Mouse (Mus musculus) cerebellum, adult 2 months (tissue): ENCODE results near the gene Sap30l.

Experiments used
- CTCF ChIP-seq: fragments of 200-500 bp; IDR thresholded peaks from 2 replicates; pipeline ENCODE4 v1.5.1; 2011; ENCODE audit warnings: low read depth, mild to moderate bottlenecking, control low read depth, low read length, moderate library complexity, borderline replicate concordance; ENCODE audit not compliant: insufficient read depth
- POLR2A ChIP-seq: fragments of 200-500 bp; IDR thresholded peaks from 2 replicates; pipeline ENCODE4 v1.6.1; 2011; ENCODE audit warnings: low read length, control low read depth, borderline replicate concordance; ENCODE audit not compliant: insufficient read depth

DNA sequence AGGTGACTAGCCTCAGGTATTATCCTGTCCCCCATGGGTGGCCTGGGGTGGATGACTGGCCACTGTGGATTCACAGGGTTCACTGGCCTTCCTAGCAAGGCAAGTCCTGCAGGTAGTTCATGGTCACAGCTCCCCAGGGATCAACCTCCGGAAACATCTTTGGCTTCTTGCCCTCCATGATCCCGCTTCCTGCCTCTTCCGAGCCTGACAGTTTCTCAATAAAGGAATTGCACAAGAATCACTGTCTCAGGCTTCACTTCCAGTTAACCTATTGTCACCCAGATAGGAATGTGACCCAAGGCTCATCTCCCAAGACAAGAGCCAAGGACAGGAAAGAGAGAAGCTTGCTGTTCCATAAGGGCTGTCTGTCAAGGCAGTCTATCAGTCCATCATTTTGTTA lies 49.5 kb downstream of the Sap30l start:
- no peak for TF ChIP-seq POLR2A
- TF ChIP-seq CTCF = no peak
